Mouse (Mus musculus) liver, embryonic 11.5 days (tissue): ENCODE results near the gene Cog5. TPM values are rescaled to one million over a fixed set of nuclear protein-coding genes. Genes with fewer than 3 reads are reported as not detected.

ENCODE experiments used
- ATAC-seq: fragments of 200-750 bp; cut with Nextera tagmentation; replicated peaks from 2 replicates; pipeline ENCODE4 v1.8.0; 2017; ENCODE audit warnings: moderate number of reproducible peaks, mild to moderate bottlenecking, moderate TSS enrichment, moderate library complexity; ENCODE audit not compliant: low FRiP score
- DNase-seq: peaks from one replicate; pipeline ENCODE4 v3.0.0-alpha.2; 2017; ENCODE audit warnings: low spot score
- H3K27ac ChIP-seq: fragments of 300-500 bp; sonication (generic); 2 replicates; pipeline ENCODE4 v1.5.1; 2014; ENCODE audit warnings: mild to moderate bottlenecking, low read depth, low read length, control low read depth
- H3K27me3 ChIP-seq: fragments of 300-500 bp; sonication (generic); replicated peaks from 2 replicates; pipeline ENCODE4 v1.6.1; 2014; ENCODE audit warnings: low read length, mixed read lengths; ENCODE audit not compliant: control insufficient read depth, insufficient read depth
- H3K36me3 ChIP-seq: fragments of 300-500 bp; sonication (generic); 2 replicates; pipeline ENCODE4 v1.6.1; 2014; ENCODE audit warnings: mild to moderate bottlenecking, low read length, moderate library complexity, mixed read lengths; ENCODE audit not compliant: control insufficient read depth, insufficient read depth
- H3K4me1 ChIP-seq: fragments of 300-500 bp; sonication (generic); replicated peaks from 2 replicates; pipeline ENCODE4 v1.6.1; 2014; ENCODE audit warnings: low read length, mixed read lengths; ENCODE audit not compliant: control insufficient read depth, insufficient read depth
- H3K4me2 ChIP-seq: fragments of 300-500 bp; sonication (generic); 2 replicates; pipeline ENCODE4 v1.6.1; 2014; ENCODE audit warnings: mild to moderate bottlenecking, control low read depth, moderate library complexity
- H3K4me3 ChIP-seq: fragments of 300-500 bp; sonication (generic); 2 replicates; pipeline ENCODE4 v1.5.1; 2014; ENCODE audit warnings: low read depth, low read length, control low read depth
- H3K9ac ChIP-seq: fragments of 300-500 bp; sonication (generic); 2 replicates; pipeline ENCODE4 v1.6.1; 2014; ENCODE audit warnings: low read depth, low read length, control low read depth
- H3K9me3 ChIP-seq: fragments of 300-500 bp; sonication (generic); 2 replicates; pipeline ENCODE4 v1.6.1; 2016; ENCODE audit warnings: low read length, inconsistent platforms, mixed read lengths; ENCODE audit not compliant: control insufficient read depth
- WGBS: fragments of 180-500 bp; shearing (Covaris S2); extraction: QIAGEN DNeasy Blood & Tissue Kit; methylation state at CpG from one replicate; pipeline ENCODE4 v1.1.7; 2014; 5-methylcytosine and 5-hydroxymethylcytosine counted together
- polyA plus RNA-seq: library from polyadenylated mRNA; unstranded; fragments of >200 nt; fragmentation: Nextera tagmentation; extraction: Ambion mirVana; gene quantifications from 2 replicates; pipeline ENCODE4 v1.2.1, GENCODE M21; 2014

Cog5 gene
- polyA plus RNA-seq, 1 experiment from 2014 or later, result 23.3 TPM

DNA sequence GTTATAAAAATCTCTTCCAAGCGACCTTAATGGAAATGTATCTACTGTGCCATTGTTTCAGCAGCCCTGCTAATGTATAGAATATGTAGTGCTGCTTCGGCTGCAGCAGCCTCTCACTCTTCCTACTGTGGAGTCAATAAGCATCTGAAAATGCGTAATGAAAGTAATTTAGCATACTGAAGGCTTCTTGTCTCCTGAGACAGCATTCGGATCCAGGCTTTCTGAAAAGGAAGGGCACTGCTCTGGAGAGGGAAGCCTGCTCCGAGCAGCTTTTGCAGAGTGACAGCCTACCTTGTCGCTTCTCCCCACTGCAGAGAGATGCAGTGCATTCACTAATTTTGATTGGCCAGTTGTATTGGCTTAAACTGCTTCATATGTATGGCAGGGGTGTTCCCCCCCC lies 58.9 kb downstream of the Cog5 start, which contains the start of gene Gpr22:
Gene Gpr22 (minus strand): TSS at position 348 of the 400 bp plus-strand sequence.
- no peak within 1 kb of the TSS for H3K9ac ChIP-seq
- H3K4me2 ChIP-seq, result no peak within 1 kb of the TSS
- 56% methylated on average over 6 of the region's 6 CpGs for WGBS
- no peaks in the 10 kb centered on the region for H3K4me1 ChIP-seq
- no peaks in the 10 kb centered on the region for H3K27me3 ChIP-seq
- H3K36me3 ChIP-seq, result no peaks in the 10 kb centered on the region
- no peak for ATAC-seq
- no peak for DNase-seq
- no peak within 1 kb of the TSS for H3K4me3 ChIP-seq
- no peaks in the 10 kb centered on the region for H3K9me3 ChIP-seq
- H3K27ac ChIP-seq, result no peak within 1 kb of the TSS

GRCm38 (mm10) chr12:31714070-31714469 lies 59.4 kb downstream of the Cog5 start:
- Histone ChIP-seq H3K4me1 (no peaks in the 10 kb centered on the region), H3K9ac (no peak overlapping the region), H3K4me3 (no peak overlapping the region), H3K9me3 (no peaks in the 10 kb centered on the region), H3K36me3 (no peaks in the 10 kb centered on the region), H3K27me3 (no peaks in the 10 kb centered on the region), H3K27ac (no peak overlapping the region), H3K4me2 (no peak overlapping the region)
- WGBS, result 82% methylated on average over 3 of the region's 3 CpGs
- no peak for DNase-seq
- ATAC-seq, result no peak

- H3K27ac ChIP-seq, result no peak overlapping the region
- H3K4me3 ChIP-seq, result no peak overlapping the region
- DNase-seq (no peak), ATAC-seq (no peak)
- H3K27me3 ChIP-seq, result no peaks in the 10 kb centered on the region
- H3K4me1 ChIP-seq, result no peaks in the 10 kb centered on the region
- H3K4me2 ChIP-seq, result no peak overlapping the region
- H3K36me3 ChIP-seq, result no peaks in the 10 kb centered on the region
- WGBS, result 91% methylated on average over 1 of the region's 1 CpGs
- H3K9ac ChIP-seq, result no peak overlapping the region
- no peaks in the 10 kb centered on the region for H3K9me3 ChIP-seq
Observed at GRCm38 (mm10) chr12:31719586-31720275, 65.1 kb downstream of the Cog5 start.

- no peak for DNase-seq
- no peaks in the 10 kb centered on the region for H3K9me3 ChIP-seq
- H3K4me3 ChIP-seq, result no peak overlapping the region
- no peak overlapping the region for H3K4me2 ChIP-seq
- H3K27ac ChIP-seq, result no peak overlapping the region
- no peaks in the 10 kb centered on the region for H3K4me1 ChIP-seq
- H3K36me3 ChIP-seq, result no peaks in the 10 kb centered on the region
- 83% methylated on average over 3 of the region's 3 CpGs for WGBS
- ATAC-seq, result no peak
- no peak overlapping the region for H3K9ac ChIP-seq
- no peaks in the 10 kb centered on the region for H3K27me3 ChIP-seq
Observed at GRCm38 (mm10) chr12:31724576-31724975, 69.9 kb downstream of the Cog5 start.

GRCm38 (mm10) chr12:31725511-31726275 lies 71.0 kb downstream of the Cog5 start:
- H3K4me3 ChIP-seq, result no peak overlapping the region
- no peaks in the 10 kb centered on the region for H3K4me1 ChIP-seq
- no peaks in the 10 kb centered on the region for H3K27me3 ChIP-seq
- ATAC-seq, result no peak
- H3K9ac ChIP-seq, result no peak overlapping the region
- no peak overlapping the region for H3K4me2 ChIP-seq
- no peak for DNase-seq
- WGBS, result 81% methylated on average over 12 of the region's 12 CpGs
- no peaks in the 10 kb centered on the region for H3K36me3 ChIP-seq
- H3K27ac ChIP-seq, result no peak overlapping the region
- no peaks in the 10 kb centered on the region for H3K9me3 ChIP-seq

GRCm38 (mm10) chr12:31726707-31727106 lies 72.0 kb downstream of the Cog5 start:
- Histone ChIP-seq H3K36me3 (no peaks in the 10 kb centered on the region), H3K4me3 (no peak overlapping the region), H3K9ac (no peak overlapping the region), H3K9me3 (no peaks in the 10 kb centered on the region), H3K27me3 (no peaks in the 10 kb centered on the region), H3K4me2 (no peak overlapping the region), H3K27ac (no peak overlapping the region), H3K4me1 (no peaks in the 10 kb centered on the region)
- ATAC-seq (no peak), DNase-seq (no peak)
- 62% methylated on average over 1 of the region's 1 CpGs for WGBS

DNA sequence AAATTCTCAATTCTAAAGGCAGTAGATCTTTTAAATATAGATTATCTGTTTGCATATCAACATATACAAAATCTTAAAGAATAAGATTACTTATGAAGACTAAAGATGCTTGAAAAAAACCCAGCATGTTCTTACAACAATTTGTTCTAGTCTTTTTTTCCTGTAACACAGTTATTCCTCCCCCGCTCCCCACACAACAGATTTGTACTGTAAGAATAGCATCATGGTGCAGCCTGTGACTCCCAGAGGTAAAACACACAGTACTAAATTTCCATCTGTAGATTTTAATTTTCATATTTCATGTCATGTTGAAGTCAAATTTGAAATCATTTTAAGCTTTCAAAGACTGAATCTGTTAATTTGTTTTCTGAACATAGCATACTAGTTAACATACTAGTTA lies 75.5 kb downstream of the Cog5 start:
- no peak overlapping the region for H3K9ac ChIP-seq
- WGBS, result 96% methylated on average over 1 of the region's 1 CpGs
- no peaks in the 10 kb centered on the region for H3K27me3 ChIP-seq
- H3K4me1 ChIP-seq, result no peaks in the 10 kb centered on the region
- H3K4me3 ChIP-seq, result no peak overlapping the region
- DNase-seq, result no peak
- H3K4me2 ChIP-seq, result no peak overlapping the region
- H3K9me3 ChIP-seq, result no peaks in the 10 kb centered on the region
- H3K36me3 ChIP-seq, result no peaks in the 10 kb centered on the region
- no peak overlapping the region for H3K27ac ChIP-seq
- no peak for ATAC-seq

DNA sequence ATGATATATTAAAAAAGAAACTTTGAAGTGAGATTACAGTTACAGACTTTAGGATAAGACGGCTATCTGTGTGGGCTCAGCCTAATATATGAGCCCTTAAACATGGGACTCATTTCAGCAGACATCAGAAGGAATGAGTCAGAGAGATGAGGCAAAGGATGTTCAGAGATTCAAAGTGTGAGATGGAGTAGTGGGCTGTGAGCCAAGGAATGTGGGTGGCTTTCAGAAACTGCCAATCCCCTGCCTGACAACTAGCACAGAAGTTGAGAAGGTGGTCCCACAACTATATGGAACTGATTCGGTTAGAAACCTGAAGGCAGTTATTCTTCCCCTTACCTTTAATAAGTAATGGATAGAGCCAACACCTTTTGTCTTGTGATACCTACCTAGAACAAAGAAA lies 79.9 kb downstream of the Cog5 start:
- no peaks in the 10 kb centered on the region for H3K36me3 ChIP-seq
- H3K4me3 ChIP-seq, result no peak overlapping the region
- no peaks in the 10 kb centered on the region for H3K4me1 ChIP-seq
- H3K27ac ChIP-seq, result no peak overlapping the region
- ATAC-seq (no peak), DNase-seq (no peak)
- H3K4me2 ChIP-seq, result no peak overlapping the region
- no peaks in the 10 kb centered on the region for H3K27me3 ChIP-seq
- no peak overlapping the region for H3K9ac ChIP-seq
- H3K9me3 ChIP-seq, result no peaks in the 10 kb centered on the region
- 88% methylated on average over 2 of the region's 2 CpGs for WGBS

GRCm38 (mm10) chr12:31747301-31747700 lies 92.6 kb downstream of the Cog5 start:
- DNase-seq (no peak), ATAC-seq (no peak)
- H3K4me3 ChIP-seq, result no peak overlapping the region
- H3K27me3 ChIP-seq, result no peaks in the 10 kb centered on the region
- no peaks in the 10 kb centered on the region for H3K4me1 ChIP-seq
- no peak overlapping the region for H3K4me2 ChIP-seq
- no peak overlapping the region for H3K27ac ChIP-seq
- WGBS, result 84% methylated on average over 8 of the region's 8 CpGs
- no peaks in the 10 kb centered on the region for H3K9me3 ChIP-seq
- H3K9ac ChIP-seq, result no peak overlapping the region
- H3K36me3 ChIP-seq, result no peaks in the 10 kb centered on the region
